Mouse (Mus musculus) embryonic fibroblast, embryonic 13.5 days (primary cell): ENCODE measurements at regions not wholly inside any gene's neighbourhood (a gene's known extent, or its start where the extent isn't known, plus 50 kb on each side); places are given as distances from the start of the nearest gene placed in this dataset.

Experiments used
- CTCF ChIP-seq: IDR thresholded peaks from 2 replicates; pipeline ENCODE4 v1.5.1; 2011; ENCODE audit warnings: mild to moderate bottlenecking, control low read depth, low read length, moderate library complexity, borderline replicate concordance; ENCODE audit not compliant: insufficient read depth
- POLR2A ChIP-seq: IDR thresholded peaks from 2 replicates; pipeline ENCODE4 v1.6.1; 2011; ENCODE audit warnings: low read depth, mild to moderate bottlenecking, control low read depth, low read length, moderate library complexity

GRCm38 (mm10) chr8:126214571-126214970 is 83.8 kb upstream of the Slc35f3 start:
- no peak for TF ChIP-seq CTCF
- TF ChIP-seq POLR2A, result no peak
